Mouse (Mus musculus) heart, embryonic 11.5 days (tissue): ENCODE results near the gene Acss1. TPM values are rescaled to one million over a fixed set of nuclear protein-coding genes. Genes with fewer than 3 reads are reported as not detected.

Source experiments
- ATAC-seq: fragments of 200-750 bp; cut with Nextera tagmentation; replicated peaks from 2 replicates; pipeline ENCODE4 v1.8.0; 2017; ENCODE audit warnings: moderate library complexity; ENCODE audit not compliant: insufficient number of reproducible peaks, low FRiP score, low TSS enrichment
- H3K27ac ChIP-seq: fragments of 300-500 bp; sonication (generic); 2 replicates; pipeline ENCODE4 v1.5.1; 2014; ENCODE audit warnings: mild to moderate bottlenecking, low read depth, low read length
- H3K27me3 ChIP-seq: fragments of 300-500 bp; sonication (generic); 2 replicates; pipeline ENCODE4 v1.6.1; 2014; ENCODE audit warnings: mild to moderate bottlenecking, low read length, mixed read lengths; ENCODE audit not compliant: control insufficient read depth, insufficient read depth
- H3K36me3 ChIP-seq: fragments of 300-500 bp; sonication (generic); 2 replicates; pipeline ENCODE4 v1.6.1; 2014; ENCODE audit warnings: mild to moderate bottlenecking, low read length, moderate library complexity, mixed read lengths; ENCODE audit not compliant: control insufficient read depth, insufficient read depth
- H3K4me1 ChIP-seq: fragments of 300-500 bp; sonication (generic); 2 replicates; pipeline ENCODE4 v1.6.1; 2014; ENCODE audit warnings: low read length; ENCODE audit not compliant: control insufficient read depth, insufficient read depth
- H3K4me2 ChIP-seq: fragments of 300-500 bp; sonication (generic); 2 replicates; pipeline ENCODE4 v1.6.1; 2014; ENCODE audit warnings: mild to moderate bottlenecking, moderate library complexity
- H3K4me3 ChIP-seq: fragments of 300-500 bp; sonication (generic); 2 replicates; pipeline ENCODE4 v1.5.1; 2014; ENCODE audit warnings: low read depth, low read length
- H3K9ac ChIP-seq: fragments of 300-500 bp; sonication (generic); 2 replicates; pipeline ENCODE4 v1.6.1; 2014; ENCODE audit warnings: mild to moderate bottlenecking, low read depth, low read length, moderate library complexity
- H3K9me3 ChIP-seq: fragments of 300-500 bp; sonication (generic); replicated peaks from 2 replicates; pipeline ENCODE4 v1.6.1; 2016; ENCODE audit warnings: low read length; ENCODE audit not compliant: control insufficient read depth
- WGBS: fragments of 180-500 bp; shearing (Covaris S2); extraction: QIAGEN DNeasy Blood & Tissue Kit; methylation state at CpG from one replicate; pipeline ENCODE4 v1.1.7; 2014; ENCODE audit not compliant: insufficient replicate concordance; 5-methylcytosine and 5-hydroxymethylcytosine counted together
- polyA plus RNA-seq: library from polyadenylated mRNA; unstranded; fragments of >200 nt; fragmentation: Nextera tagmentation; extraction: Ambion mirVana; gene quantifications from 2 replicates; pipeline ENCODE4 v1.2.1, GENCODE M21; 2014

The Acss1 gene
- polyA plus RNA-seq, 1 experiment from 2014 or later: 14.8 TPM

DNA sequence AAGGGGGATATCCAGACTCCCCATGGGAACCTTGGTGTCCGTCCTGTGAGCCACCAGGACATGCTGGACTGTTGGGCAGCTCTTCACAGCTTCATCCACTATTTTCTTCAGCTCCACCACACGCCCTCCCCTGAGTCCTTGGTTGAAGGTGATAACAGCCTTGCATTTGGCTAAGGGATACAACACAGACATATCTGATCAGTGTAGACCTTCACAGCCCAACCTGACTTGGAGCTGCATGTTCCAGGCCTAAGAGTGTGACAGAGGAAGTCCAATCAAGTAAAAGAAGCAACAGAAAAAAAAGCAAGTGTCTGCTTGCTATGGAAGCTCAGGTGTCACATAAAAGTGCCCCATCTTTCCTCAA, 29.9 kb downstream of the Acss1 start:
- 54% methylated on average over 2 of the region's 2 CpGs for WGBS
- H3K27ac ChIP-seq: no peak overlapping the region
- ATAC-seq: no peak

DNA sequence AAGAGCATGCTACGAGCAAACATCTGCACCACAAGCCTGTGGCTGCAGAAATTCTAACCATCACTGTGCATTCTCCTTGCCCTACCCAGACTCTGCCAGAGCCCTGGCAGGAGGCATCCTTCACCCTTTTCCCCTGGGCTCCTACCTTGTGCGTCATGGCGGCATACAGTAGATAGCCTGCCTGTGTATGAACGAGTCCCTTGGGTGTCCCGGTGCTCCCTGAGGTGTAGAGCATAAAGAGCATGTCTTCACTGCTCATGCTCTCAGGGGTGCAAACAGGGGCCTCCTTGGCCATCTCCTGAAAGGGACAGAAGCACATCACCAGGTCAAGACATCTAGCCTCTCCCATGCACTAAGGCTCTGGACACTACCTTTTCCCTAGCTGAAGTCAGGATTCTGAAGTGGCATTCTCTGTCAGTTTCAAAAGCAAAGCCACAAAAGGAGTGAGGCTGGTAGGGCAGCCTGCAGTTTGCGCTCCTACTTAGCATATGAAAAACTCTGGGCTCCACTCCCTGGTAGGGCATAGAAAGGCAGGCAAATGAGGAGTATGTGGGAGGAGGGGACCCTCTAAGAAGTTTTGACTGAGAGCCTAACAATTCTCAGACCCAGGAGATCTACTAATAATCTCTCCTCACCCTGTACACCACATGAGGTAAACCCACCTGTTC, 30.5 kb downstream of the Acss1 start:
- no peak for ATAC-seq

More for the DNA sequence above, 29.9 kb downstream of the Acss1 start:
- Histone ChIP-seq H3K36me3 (no peaks in the 10 kb centered on the region), H3K4me2 (no peak overlapping the region), H3K4me1 (no peaks in the 10 kb centered on the region), H3K27me3 (no peaks in the 10 kb centered on the region), H3K9ac (no peak overlapping the region), H3K4me3 (no peak overlapping the region), H3K9me3 (no peaks in the 10 kb centered on the region)

DNA sequence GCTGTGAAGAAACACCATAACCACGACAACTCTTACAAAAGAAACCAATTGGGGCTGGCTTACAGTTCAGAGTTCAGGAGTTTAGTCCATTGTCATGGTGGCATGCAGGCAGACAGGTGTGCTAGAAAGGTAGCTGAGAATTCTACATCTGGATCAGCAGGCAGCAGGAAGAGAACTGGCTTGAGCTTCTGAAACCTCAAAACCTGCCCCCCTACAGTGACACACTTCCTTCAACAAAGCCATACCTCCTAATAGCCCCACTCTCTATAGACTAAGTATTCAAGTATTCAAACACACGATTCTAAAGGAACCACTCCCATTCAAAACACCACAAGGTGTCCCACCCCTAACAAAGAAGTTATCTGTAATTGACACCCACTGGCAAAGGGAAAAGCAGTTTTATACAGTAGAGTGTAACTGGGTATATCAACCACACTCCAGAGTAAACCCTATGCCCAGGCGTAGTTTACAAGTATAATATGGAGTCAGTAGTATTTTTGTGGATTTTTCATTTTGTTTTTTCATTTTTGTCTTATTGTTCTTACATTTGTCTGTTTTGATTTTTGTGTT, 32.3 kb downstream of the Acss1 start:
- Histone ChIP-seq H3K4me1 (no peaks in the 10 kb centered on the region), H3K4me3 (no peak overlapping the region), H3K27me3 (no peaks in the 10 kb centered on the region), H3K9me3 (no peaks in the 10 kb centered on the region), H3K27ac (no peak overlapping the region), H3K4me2 (no peak overlapping the region), H3K9ac (no peak overlapping the region), H3K36me3 (no peaks in the 10 kb centered on the region)
- ATAC-seq: no peak
- WGBS: 76% methylated on average over 3 of the region's 3 CpGs

More for the DNA sequence above, 30.5 kb downstream of the Acss1 start:
- WGBS: 69% methylated on average over 6 of the region's 6 CpGs
- H3K9ac ChIP-seq: no peak overlapping the region
- H3K27ac ChIP-seq: no peak overlapping the region
- no peaks in the 10 kb centered on the region for H3K36me3 ChIP-seq
- H3K9me3 ChIP-seq: no peaks in the 10 kb centered on the region
- no peaks in the 10 kb centered on the region for H3K4me1 ChIP-seq
- H3K4me3 ChIP-seq: no peak overlapping the region
- H3K4me2 ChIP-seq: no peak overlapping the region
- H3K27me3 ChIP-seq: no peaks in the 10 kb centered on the region

DNA sequence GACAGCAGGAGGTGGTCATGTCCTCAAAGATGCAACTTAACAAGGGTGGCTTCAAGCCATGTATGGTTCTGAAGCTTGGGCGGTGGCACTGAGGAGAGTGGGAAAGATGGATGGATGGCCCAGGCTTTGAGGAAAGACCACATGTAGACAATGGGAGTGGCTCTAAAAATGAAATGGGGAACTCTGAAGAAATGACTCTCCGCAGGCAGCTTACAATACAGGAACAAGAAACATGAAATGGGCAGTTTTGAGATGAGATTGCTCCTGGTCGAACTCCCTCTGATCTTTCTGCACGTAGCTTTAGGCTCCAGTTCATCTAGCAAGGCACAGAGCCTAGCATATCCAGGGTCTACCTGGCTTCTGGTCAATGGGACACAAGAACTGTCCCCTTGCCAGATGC, 39.0 kb downstream of the Acss1 start:
- 79% methylated on average over 4 of the region's 4 CpGs for WGBS
- Histone ChIP-seq H3K4me2 (no peak overlapping the region), H3K36me3 (no peaks in the 10 kb centered on the region), H3K9me3 (no peaks in the 10 kb centered on the region), H3K9ac (no peak overlapping the region), H3K27ac (no peak overlapping the region), H3K4me1 (no peaks in the 10 kb centered on the region), H3K27me3 (no peaks in the 10 kb centered on the region), H3K4me3 (no peak overlapping the region)
- ATAC-seq: no peak

DNA sequence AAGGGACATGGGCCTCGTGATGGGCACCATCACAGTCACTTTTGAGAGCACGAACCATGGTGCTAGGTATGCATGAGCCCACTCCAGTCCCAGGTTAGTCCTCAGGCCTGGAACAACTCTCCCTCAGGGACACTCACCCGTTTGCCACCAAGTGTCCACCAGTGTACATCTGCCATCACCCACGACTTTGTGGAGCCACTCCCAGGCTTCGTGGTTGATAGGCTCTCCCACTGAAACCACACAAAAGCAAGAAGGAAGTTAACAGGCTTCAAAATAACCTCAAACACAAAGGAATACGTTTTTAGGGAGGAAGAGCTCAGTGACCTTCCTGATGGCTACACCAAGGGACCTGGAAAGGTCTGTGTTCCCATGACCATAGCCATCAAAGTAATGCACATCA, 41.2 kb downstream of the Acss1 start:
- H3K4me3 ChIP-seq: no peak overlapping the region
- no peak overlapping the region for H3K9ac ChIP-seq
- no peaks in the 10 kb centered on the region for H3K4me1 ChIP-seq
- no peaks in the 10 kb centered on the region for H3K36me3 ChIP-seq
- no peak overlapping the region for H3K4me2 ChIP-seq
- H3K27me3 ChIP-seq: no peaks in the 10 kb centered on the region
- ATAC-seq: no peak
- no peak overlapping the region for H3K27ac ChIP-seq
- no peaks in the 10 kb centered on the region for H3K9me3 ChIP-seq
- WGBS: 67% methylated on average over 6 of the region's 6 CpGs

DNA sequence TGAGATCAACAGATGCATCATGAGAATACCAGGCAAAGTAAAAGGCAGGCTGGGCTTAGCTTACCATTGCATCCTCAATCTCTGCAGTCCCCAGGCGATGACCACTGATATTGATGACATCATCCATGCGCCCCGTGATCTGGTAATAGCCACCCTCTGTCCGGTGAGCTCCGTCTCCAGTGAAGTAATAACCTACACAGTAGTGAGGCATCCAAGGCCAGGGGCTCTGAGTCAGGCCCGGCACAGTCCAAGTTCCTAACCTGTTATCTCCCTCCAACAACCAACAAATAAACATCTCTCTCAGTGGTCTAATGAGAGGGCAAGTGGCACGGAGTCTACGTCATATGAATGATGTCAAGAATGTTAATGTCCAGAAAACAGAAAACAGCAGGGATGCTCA, 43.4 kb downstream of the Acss1 start:
- H3K4me3 ChIP-seq: no peak overlapping the region
- no peaks in the 10 kb centered on the region for H3K4me1 ChIP-seq
- 85% methylated on average over 8 of the region's 8 CpGs for WGBS
- H3K4me2 ChIP-seq: no peak overlapping the region
- H3K9ac ChIP-seq: no peak overlapping the region
- H3K27ac ChIP-seq: no peak overlapping the region
- H3K36me3 ChIP-seq: no peaks in the 10 kb centered on the region
- H3K9me3 ChIP-seq: no peaks in the 10 kb centered on the region
- no peak for ATAC-seq
- H3K27me3 ChIP-seq: no peaks in the 10 kb centered on the region

DNA sequence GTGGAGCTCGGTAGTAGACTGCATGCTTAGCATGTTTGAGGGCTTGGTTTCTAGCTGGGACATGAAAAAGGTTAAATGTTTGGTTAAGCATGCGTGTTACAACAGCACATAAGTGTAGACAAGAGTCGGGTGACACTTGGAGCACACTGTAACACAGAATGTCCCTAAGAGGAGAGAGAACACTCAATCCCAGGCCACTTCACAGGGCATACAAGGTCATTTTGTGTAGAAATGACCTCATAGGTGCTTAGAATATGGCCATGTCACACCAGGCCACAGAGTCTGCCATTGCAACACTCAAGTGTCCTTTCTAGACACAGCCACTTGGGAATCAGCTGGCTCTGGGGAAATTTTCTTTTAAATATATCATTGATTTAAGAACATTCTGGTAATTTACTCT, 44.3 kb downstream of the Acss1 start:
- Histone ChIP-seq H3K27me3 (no peaks in the 10 kb centered on the region), H3K4me1 (no peaks in the 10 kb centered on the region), H3K36me3 (no peaks in the 10 kb centered on the region), H3K9ac (no peak overlapping the region), H3K9me3 (no peaks in the 10 kb centered on the region), H3K4me3 (no peak overlapping the region), H3K27ac (no peak overlapping the region), H3K4me2 (no peak overlapping the region)
- no peak for ATAC-seq
- WGBS: 88% methylated on average over 3 of the region's 3 CpGs

DNA sequence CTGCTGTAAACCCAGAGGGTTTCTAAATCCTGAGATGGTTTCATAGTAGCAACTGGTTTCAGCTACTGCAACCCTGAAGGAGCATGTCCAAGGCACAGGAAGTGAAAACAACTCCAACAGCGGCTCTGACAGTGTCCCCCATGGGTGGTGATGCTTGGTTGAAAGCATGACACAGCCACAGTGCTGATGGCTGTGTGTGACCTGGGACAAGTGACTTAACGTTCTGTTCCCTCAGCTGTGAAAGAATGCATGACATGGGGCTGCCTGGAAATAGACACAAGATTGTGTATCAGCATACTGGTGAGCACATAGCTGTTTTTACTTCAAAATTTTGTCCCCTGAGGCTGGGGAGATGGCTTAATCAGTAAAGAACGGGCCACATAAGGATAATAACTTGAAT, 46.6 kb downstream of the Acss1 start:
- no peaks in the 10 kb centered on the region for H3K9me3 ChIP-seq
- 59% methylated on average over 3 of the region's 3 CpGs for WGBS
- no peaks in the 10 kb centered on the region for H3K27me3 ChIP-seq
- no peak overlapping the region for H3K27ac ChIP-seq
- H3K4me2 ChIP-seq: no peak overlapping the region
- H3K9ac ChIP-seq: no peak overlapping the region
- ATAC-seq: no peak
- H3K4me3 ChIP-seq: no peak overlapping the region
- no peaks in the 10 kb centered on the region for H3K36me3 ChIP-seq
- no peaks in the 10 kb centered on the region for H3K4me1 ChIP-seq

DNA sequence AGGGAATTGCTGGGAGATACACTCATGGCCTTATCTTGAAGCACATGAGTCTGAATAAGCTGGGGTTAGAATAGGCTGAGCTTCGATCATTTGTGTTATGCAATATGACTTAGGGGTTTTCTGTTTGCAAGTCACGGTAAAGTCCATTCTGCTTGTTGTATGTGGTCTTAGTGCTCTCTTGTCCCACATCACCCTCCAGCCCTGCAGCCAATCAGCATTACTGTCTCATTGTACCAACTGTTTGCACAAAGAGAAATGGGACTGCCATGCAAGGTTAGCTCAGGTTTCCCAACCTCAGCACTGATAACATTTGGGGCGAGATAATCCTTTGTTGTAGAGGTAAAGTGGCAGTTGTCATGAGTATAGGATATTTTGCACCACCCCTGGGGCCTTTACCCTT, 58.2 kb downstream of the Acss1 start:
- ATAC-seq: no peak
- Histone ChIP-seq H3K27me3 (no peaks in the 10 kb centered on the region), H3K36me3 (no peaks in the 10 kb centered on the region), H3K9ac (no peak overlapping the region), H3K9me3 (no peaks in the 10 kb centered on the region), H3K27ac (no peak overlapping the region), H3K4me2 (no peak overlapping the region), H3K4me3 (no peak overlapping the region), H3K4me1 (peaks cover 5% of the 10 kb centered on the region; the same call in 1 of the 2 replicates)
- 64% methylated on average over 3 of the region's 3 CpGs for WGBS
